Mouse (Mus musculus): ENCODE data around the gene Prr14l. TPM values are rescaled to one million over a fixed set of nuclear protein-coding genes. Genes with fewer than 3 reads are reported as not detected.
"Not testable (repeated sequence)": the region's sequence is repeated elsewhere in the genome, so short reads cannot be mapped to it uniquely, and the experiment has no call there.

Prr14l gene
- polyA plus RNA-seq, 1 experiment from 2014 or later = 16.9 TPM

GRCm38 (mm10) chr5:32852026-32852425 is 2.0 kb downstream of the Prr14l start:
- Histone ChIP-seq H3K27me3 (no peaks in the 10 kb centered on the region), H3K9me3 (replicated peaks) (no peaks in the 10 kb centered on the region), H3K4me1 (peaks cover 26% of the 10 kb centered on the region), H3K27ac (replicated peaks) (no peak overlapping the region), H3K4me3 (replicated peaks) (peak overlapping the region; percentile 96), H3K9ac (no peak overlapping the region), H3K36me3 (0 out of 2 replicates have a peak, but pooled peaks cover 2% of the 10 kb centered on the region), H3K4me2 (replicated peaks) (peak overlapping the region; percentile 63)
- 53% methylated on average over 6 of the region's 6 CpGs for WGBS
- ATAC-seq (ENCODE audit: insufficient number of reproducible peaks, low FRiP score, low TSS enrichment, low read depth) = no peak

DNA sequence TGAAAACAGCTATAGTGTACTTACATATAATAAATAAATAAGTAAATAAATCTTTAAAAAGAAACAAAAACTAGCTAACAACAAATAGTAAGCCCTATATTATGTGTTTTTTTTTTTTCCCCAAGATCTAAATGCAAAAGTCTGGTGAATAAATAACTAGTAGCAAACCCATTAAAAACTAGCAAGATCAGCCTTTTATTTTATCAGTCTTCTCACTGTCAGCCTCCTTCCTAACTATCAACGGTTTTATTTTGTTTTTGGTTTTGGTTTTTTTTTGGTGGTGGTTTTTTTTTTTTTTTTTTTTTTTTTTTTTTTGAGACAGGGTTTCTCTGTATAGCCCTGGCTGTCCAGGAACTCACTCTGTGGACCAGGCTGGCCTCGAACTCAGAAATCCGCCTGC is 4.5 kb downstream of the Prr14l start:
- not testable (repeated sequence) for H3K9ac ChIP-seq; H3K27ac ChIP-seq (replicated peaks); ATAC-seq (ENCODE audit: insufficient number of reproducible peaks, low FRiP score, low TSS enrichment, low read depth); H3K4me3 ChIP-seq (replicated peaks); H3K27me3 ChIP-seq; H3K4me2 ChIP-seq (replicated peaks); H3K9me3 ChIP-seq (replicated peaks)
- peaks cover 15% of the 10 kb centered on the region for H3K36me3 ChIP-seq
- peaks cover 26% of the 10 kb centered on the region for H3K4me1 ChIP-seq
- WGBS = 94% methylated on average over 3 of the region's 3 CpGs

DNA sequence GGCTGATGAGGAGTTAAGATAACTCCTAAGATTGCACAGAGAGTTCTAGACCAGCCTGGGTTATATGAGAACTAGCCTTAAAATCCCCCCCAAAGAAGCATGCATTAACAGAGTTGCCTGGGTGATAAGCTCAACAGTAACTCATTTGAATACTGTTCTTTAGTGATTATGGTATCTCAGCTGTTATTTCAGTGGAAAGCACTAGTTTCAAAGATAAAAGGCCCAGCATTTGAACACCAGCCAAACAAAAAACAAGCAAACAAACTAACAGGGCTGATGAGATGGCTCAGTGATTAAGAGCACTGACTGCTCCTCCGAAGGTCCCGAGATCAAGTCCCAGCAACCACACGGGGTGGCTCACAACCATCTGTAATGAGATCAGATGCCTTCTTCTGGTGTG is 4.9 kb downstream of the Prr14l start:
- no peak overlapping the region for H3K27ac ChIP-seq (replicated peaks)
- H3K9ac ChIP-seq = no peak overlapping the region
- no peaks in the 10 kb centered on the region for H3K27me3 ChIP-seq
- H3K36me3 ChIP-seq = peaks cover 19% of the 10 kb centered on the region
- no peak for ATAC-seq (ENCODE audit: insufficient number of reproducible peaks, low FRiP score, low TSS enrichment, low read depth)
- H3K4me2 ChIP-seq (replicated peaks) = no peak overlapping the region
- WGBS = 97% methylated on average over 3 of the region's 3 CpGs
- no peak overlapping the region for H3K4me3 ChIP-seq (replicated peaks)
- H3K4me1 ChIP-seq = peaks cover 26% of the 10 kb centered on the region
- H3K9me3 ChIP-seq (replicated peaks) = no peaks in the 10 kb centered on the region

GRCm38 (mm10) chr5:32840029-32840428 is 14.0 kb downstream of the Prr14l start:
- Histone ChIP-seq H3K27ac (replicated peaks) (no peak overlapping the region), H3K36me3 (peaks cover 77% of the 10 kb centered on the region), H3K27me3 (no peaks in the 10 kb centered on the region), H3K4me3 (replicated peaks) (no peak overlapping the region), H3K4me1 (no peaks in the 10 kb centered on the region), H3K9me3 (replicated peaks) (no peaks in the 10 kb centered on the region), H3K4me2 (replicated peaks) (no peak overlapping the region), H3K9ac (no peak overlapping the region)
- WGBS = 94% methylated on average over 2 of the region's 2 CpGs
- ATAC-seq (ENCODE audit: insufficient number of reproducible peaks, low FRiP score, low TSS enrichment, low read depth) = no peak

- Histone ChIP-seq H3K9ac (no peak overlapping the region), H3K9me3 (replicated peaks) (no peaks in the 10 kb centered on the region), H3K27me3 (no peaks in the 10 kb centered on the region), H3K27ac (replicated peaks) (no peak overlapping the region), H3K4me1 (no peaks in the 10 kb centered on the region), H3K4me3 (replicated peaks) (no peak overlapping the region), H3K36me3 (peaks cover 64% of the 10 kb centered on the region), H3K4me2 (replicated peaks) (no peak overlapping the region)
- ATAC-seq (ENCODE audit: insufficient number of reproducible peaks, low FRiP score, low TSS enrichment, low read depth) = no peak
- 80% methylated on average over 5 of the region's 5 CpGs for WGBS
These were observed 17.1 kb downstream of the Prr14l start for GRCm38 (mm10) chr5:32836976-32837375.

DNA sequence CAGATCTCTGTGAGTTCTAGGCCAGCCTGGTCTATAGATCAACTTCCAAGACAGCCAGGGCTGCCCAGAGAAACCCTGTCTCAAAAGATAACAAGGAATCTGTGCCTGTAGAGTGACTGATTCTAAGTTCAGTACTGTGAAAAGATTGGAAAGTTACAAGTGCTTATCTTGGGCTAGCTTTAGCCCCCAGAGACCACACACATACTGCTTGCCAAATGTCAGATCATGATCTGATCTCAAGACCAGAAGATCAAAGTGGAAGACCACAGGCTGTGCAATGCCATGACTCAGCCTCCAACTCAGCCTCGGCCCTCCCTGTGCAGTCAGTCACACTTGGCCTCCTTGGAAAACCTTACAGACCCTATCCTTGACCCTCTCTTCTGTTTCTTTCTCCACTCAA is 19.6 kb downstream of the Prr14l start:
- Histone ChIP-seq H3K4me2 (replicated peaks) (no peak overlapping the region), H3K4me1 (no peaks in the 10 kb centered on the region), H3K27me3 (no peaks in the 10 kb centered on the region), H3K27ac (replicated peaks) (no peak overlapping the region), H3K4me3 (replicated peaks) (no peak overlapping the region), H3K9me3 (replicated peaks) (no peaks in the 10 kb centered on the region), H3K9ac (no peak overlapping the region), H3K36me3 (peaks cover 69% of the 10 kb centered on the region)
- 88% methylated on average over 1 of the region's 1 CpGs for WGBS
- no peak for ATAC-seq (ENCODE audit: insufficient number of reproducible peaks, low FRiP score, low TSS enrichment, low read depth)

DNA sequence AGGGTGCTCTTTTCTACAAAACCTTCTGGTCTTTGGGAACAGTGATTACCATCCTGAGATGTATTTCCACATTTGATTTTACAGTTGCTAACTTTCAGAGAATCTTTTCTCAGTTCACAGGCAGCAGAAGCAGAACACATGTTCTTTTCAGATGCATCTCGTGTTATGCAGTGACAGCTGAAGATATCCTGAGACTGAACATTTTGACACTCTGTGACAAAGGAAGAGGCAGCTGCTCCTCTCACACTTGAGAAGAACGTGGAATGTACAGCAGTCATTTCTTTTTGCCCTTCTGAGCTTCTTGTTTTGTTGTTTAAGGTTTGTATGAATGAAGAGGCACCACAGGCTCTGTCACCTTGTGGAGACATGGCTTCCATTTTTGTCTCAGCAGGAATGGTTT is 24.0 kb downstream of the Prr14l start:
- 87% methylated on average over 2 of the region's 2 CpGs for WGBS
- H3K27me3 ChIP-seq = no peaks in the 10 kb centered on the region
- H3K4me2 ChIP-seq (replicated peaks) = no peak overlapping the region
- H3K9me3 ChIP-seq (replicated peaks) = no peaks in the 10 kb centered on the region
- peaks cover 74% of the 10 kb centered on the region for H3K36me3 ChIP-seq
- no peak overlapping the region; the same call in 1 of the 2 replicates for H3K27ac ChIP-seq (replicated peaks)
- H3K4me1 ChIP-seq = no peaks in the 10 kb centered on the region
- no peak overlapping the region for H3K9ac ChIP-seq
- H3K4me3 ChIP-seq (replicated peaks) = no peak overlapping the region
- ATAC-seq (ENCODE audit: insufficient number of reproducible peaks, low FRiP score, low TSS enrichment, low read depth) = no peak

- 81% methylated on average over 1 of the region's 1 CpGs for WGBS
- not testable (repeated sequence) for H3K4me3 ChIP-seq (replicated peaks); H3K4me1 ChIP-seq; H3K27me3 ChIP-seq; H3K9me3 ChIP-seq (replicated peaks); ATAC-seq (ENCODE audit: insufficient number of reproducible peaks, low FRiP score, low TSS enrichment, low read depth); H3K9ac ChIP-seq; H3K4me2 ChIP-seq (replicated peaks); H3K27ac ChIP-seq (replicated peaks)
- peaks cover 70% of the 10 kb centered on the region for H3K36me3 ChIP-seq
These were observed 25.3 kb downstream of the Prr14l start for GRCm38 (mm10) chr5:32828766-32829165.

DNA sequence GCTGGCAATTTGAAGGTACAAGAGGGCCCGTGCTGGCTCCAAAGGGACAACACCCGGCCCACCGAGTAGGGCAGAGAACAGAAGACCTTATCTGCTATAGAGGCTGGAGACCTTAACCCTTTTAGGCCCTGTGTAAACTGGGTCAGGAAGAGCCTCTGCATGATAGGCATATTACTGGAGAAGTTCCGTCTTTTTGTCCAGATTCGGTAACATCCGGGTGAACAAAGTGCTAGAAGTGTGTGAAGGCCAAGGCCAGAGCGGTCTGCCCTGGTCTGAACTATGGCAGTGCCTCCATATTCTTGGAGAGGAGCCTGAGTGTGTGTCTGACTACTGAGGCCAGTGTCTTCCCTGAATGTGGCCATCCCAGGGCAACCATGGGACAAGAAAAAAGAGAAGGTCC is 27.0 kb downstream of the Prr14l start, which contains the start of gene Gm20671:
Gene Gm20671 (minus strand): TSS at position 101 of the 400 bp plus-strand sequence.
- H3K4me3 ChIP-seq (replicated peaks) = no peak within 1 kb of the TSS
- H3K4me2 ChIP-seq (replicated peaks) = no peak within 1 kb of the TSS
- H3K36me3 ChIP-seq = peaks cover 76% of the 10 kb centered on the region
- 79% methylated on average over 7 of the region's 7 CpGs for WGBS
- no peak for ATAC-seq (ENCODE audit: insufficient number of reproducible peaks, low FRiP score, low TSS enrichment, low read depth)
- H3K9ac ChIP-seq = no peak within 1 kb of the TSS
- no peaks in the 10 kb centered on the region for H3K9me3 ChIP-seq (replicated peaks)
- no peaks in the 10 kb centered on the region for H3K4me1 ChIP-seq
- no peak within 1 kb of the TSS for H3K27ac ChIP-seq (replicated peaks)
- no peaks in the 10 kb centered on the region for H3K27me3 ChIP-seq

- no peak overlapping the region for H3K4me3 ChIP-seq (replicated peaks)
- no peak overlapping the region for H3K9ac ChIP-seq
- H3K36me3 ChIP-seq = peaks cover 66% of the 10 kb centered on the region
- no peaks in the 10 kb centered on the region for H3K27me3 ChIP-seq
- H3K9me3 ChIP-seq (replicated peaks) = no peaks in the 10 kb centered on the region
- H3K4me2 ChIP-seq (replicated peaks) = no peak overlapping the region
- no peak overlapping the region for H3K27ac ChIP-seq (replicated peaks)
- ATAC-seq (ENCODE audit: insufficient number of reproducible peaks, low FRiP score, low TSS enrichment, low read depth) = no peak
- H3K4me1 ChIP-seq = no peaks in the 10 kb centered on the region
- 90% methylated on average over 8 of the region's 8 CpGs for WGBS
These were observed 33.6 kb downstream of the Prr14l start for GRCm38 (mm10) chr5:32820471-32820870.

DNA sequence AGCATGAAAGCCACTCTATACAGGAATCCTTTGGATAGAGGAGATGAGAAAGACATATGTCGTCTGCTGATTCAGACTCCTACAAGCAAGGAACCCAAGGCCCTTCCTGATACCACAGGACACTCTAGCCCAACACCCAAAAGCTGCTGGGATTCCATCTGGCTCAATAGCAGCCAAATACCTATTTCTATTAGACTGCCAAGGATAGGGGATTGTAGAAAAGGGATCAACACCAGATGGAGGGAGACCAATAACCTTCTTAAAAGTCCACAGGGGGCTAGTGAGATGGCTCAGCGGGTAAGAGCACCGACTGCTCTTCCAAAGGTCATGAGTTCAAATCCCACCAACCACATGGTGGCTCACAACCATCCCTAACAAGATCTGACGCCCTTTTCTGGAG is 38.7 kb downstream of the Prr14l start:
- no peaks in the 10 kb centered on the region for H3K27me3 ChIP-seq
- H3K27ac ChIP-seq (replicated peaks) = no peak overlapping the region
- H3K4me2 ChIP-seq (replicated peaks) = no peak overlapping the region
- no peaks in the 10 kb centered on the region for H3K9me3 ChIP-seq (replicated peaks)
- ATAC-seq (ENCODE audit: insufficient number of reproducible peaks, low FRiP score, low TSS enrichment, low read depth) = no peak
- H3K4me1 ChIP-seq = no peaks in the 10 kb centered on the region
- WGBS = 98% methylated on average over 4 of the region's 4 CpGs
- H3K4me3 ChIP-seq (replicated peaks) = no peak overlapping the region
- no peak overlapping the region for H3K9ac ChIP-seq
- peaks cover 61% of the 10 kb centered on the region for H3K36me3 ChIP-seq

DNA sequence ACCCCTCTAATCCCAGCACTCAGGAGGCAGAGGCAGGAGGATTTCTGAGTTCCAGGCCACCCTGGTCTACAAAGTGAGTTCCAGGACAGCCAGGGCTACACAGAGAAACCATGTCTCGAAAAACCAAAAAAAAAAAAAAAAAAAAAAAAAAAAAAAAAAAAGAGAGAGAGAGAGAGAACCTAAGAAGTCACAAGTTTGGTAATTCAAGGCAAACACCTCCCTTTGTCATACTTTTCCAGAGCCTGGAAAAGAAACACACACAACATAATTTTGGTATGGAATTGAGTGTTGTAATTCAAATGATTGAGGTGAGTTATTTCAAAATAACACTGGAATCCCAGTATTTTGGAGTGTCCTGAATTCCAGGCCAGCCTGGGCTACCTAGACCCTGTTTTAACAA is 67.6 kb downstream of the Prr14l start:
- H3K27me3 ChIP-seq; H3K9ac ChIP-seq; H3K4me3 ChIP-seq (replicated peaks); H3K27ac ChIP-seq (replicated peaks); H3K4me1 ChIP-seq; H3K9me3 ChIP-seq (replicated peaks); ATAC-seq (ENCODE audit: insufficient number of reproducible peaks, low FRiP score, low TSS enrichment, low read depth); H3K4me2 ChIP-seq (replicated peaks); H3K36me3 ChIP-seq: not testable (repeated sequence)
- WGBS = 93% methylated on average over 1 of the region's 1 CpGs

Data from embryonic facial prominence, embryonic 15.5 days (tissue).